ENCODE assay signal across 17 mouse cellular contexts in genomic region chr2:18218500-18218899, GRCm38 (mm10).
A peak's percentile ranks its signal among the peaks of the same experiment; 100 is the strongest.
DNase-seq lines count a peak whose midpoint lies in the region; ATAC-seq lines count a peak whose summit lies in the region.
"Had no signal": no experiment of that assay in that cellular context is flagged by ENCODE, and none has a peak within 500 bp of the region (broad histone marks: within the 10 kb centered on the region; RNA-seq: fewer than 3 reads in every experiment).

No protein-coding gene starts in this region.

- no peak overlapping the region for H3K4me2 ChIP-seq in kidney, embryonic 15.5 days
- H3K4me2 ChIP-seq: heart, embryonic 11.5 days; limb, embryonic 15.5 days had no signal

- H3K36me3 ChIP-seq in kidney, embryonic 15.5 days = peaks cover 56% of the 10 kb centered on the region
- H3K36me3 ChIP-seq in embryonic facial prominence, embryonic 10.5 days (replicated peaks) = peaks cover 73% of the 10 kb centered on the region

- no peaks in the 10 kb centered on the region for H3K9me3 ChIP-seq in kidney, embryonic 15.5 days (replicated peaks)
- no peaks in the 10 kb centered on the region for H3K9me3 ChIP-seq in embryonic facial prominence, embryonic 10.5 days
- H3K9me3 ChIP-seq: limb, embryonic 15.5 days had no signal

- H3K27ac ChIP-seq in kidney, embryonic 15.5 days = peak overlapping the region; percentile 56; the same call in 1 of the 2 replicates
- peak overlapping the region; percentile 31; the same call in 1 of the 2 replicates for H3K27ac ChIP-seq in embryonic facial prominence, embryonic 10.5 days (replicated peaks)
- H3K27ac ChIP-seq: hindbrain, embryonic 10.5 days; kidney, postnatal 0 days; limb, embryonic 15.5 days had no signal

- intact Hi-C loops in gastrocnemius, postnatal 36 days (cut with DNase I) = loop anchor here (10.0 kb wide), 1 partner anchor 456 kb away; the partner anchor contains the start of genes Bmi1 and Commd3

- peak; percentile 35; the same call in 1 of the 2 replicates for ATAC-seq in kidney, embryonic 15.5 days (replicated peaks; ENCODE audit: low FRiP score)

- H3K9ac ChIP-seq in kidney, embryonic 15.5 days = no peak overlapping the region
- H3K9ac ChIP-seq: limb, embryonic 15.5 days had no signal

- no peak overlapping the region for H3K4me3 ChIP-seq in kidney, embryonic 15.5 days (replicated peaks)
- H3K4me3 ChIP-seq in embryonic facial prominence, embryonic 10.5 days = no peak overlapping the region
- H3K4me3 ChIP-seq: erythroblast, embryonic 14.5 days; hindbrain, embryonic 10.5 days; limb, embryonic 15.5 days had no signal

- H3K27me3 ChIP-seq in kidney, embryonic 15.5 days = no peaks in the 10 kb centered on the region
- H3K27me3 ChIP-seq in embryonic facial prominence, embryonic 10.5 days (replicated peaks; ENCODE audit: low read depth, poor library complexity, severe bottlenecking) = no peaks in the 10 kb centered on the region
- H3K27me3 ChIP-seq: limb, embryonic 15.5 days had no signal

- peak; percentile 42 for DNase-seq in gastrocnemius, adult 18-20 months (ENCODE audit: low spot score)
- DNase-seq in gastrocnemius, postnatal 36 days = no peak
- no peak for DNase-seq in kidney, adult 9 months
- peak; percentile 77 for DNase-seq in cerebellum, adult 11-12 months
- DNase-seq in embryonic facial prominence, embryonic 10.5 days (ENCODE audit: low spot score) = no peak
- no peak for DNase-seq in ovary, adult 18-20 months (ENCODE audit: low spot score)
- DNase-seq in frontal cortex, postnatal 10 days (ENCODE audit: low spot score in 2 of 2) = no peak
- DNase-seq: lung, adult 18-20 months; lung, postnatal 4 days; midbrain, embryonic 14.5 days; thymus, postnatal 14 days had no signal

- peaks cover 16% of the 10 kb centered on the region for H3K4me1 ChIP-seq in kidney, embryonic 15.5 days
- 0 out of 2 replicates have a peak, but pooled peaks cover 4% of the 10 kb centered on the region for H3K4me1 ChIP-seq in embryonic facial prominence, embryonic 10.5 days
- H3K4me1 ChIP-seq: hindbrain, embryonic 10.5 days had no signal

- 51% methylated on average over 5 of the region's 5 CpGs for WGBS in kidney, embryonic 15.5 days
- 78% methylated on average over 5 of the region's 5 CpGs for WGBS in embryonic facial prominence, embryonic 10.5 days

Comparison
In these comparisons a context has a peak if more than half of its experiments do, and no peak if none do; other contexts are left out.
1. DNase-seq: peak in gastrocnemius, adult 18-20 months (single experiment) and cerebellum, adult 11-12 months (single experiment); none in gastrocnemius, postnatal 36 days (0 of 2), kidney, adult 9 months (single experiment), embryonic facial prominence, embryonic 10.5 days (single experiment), ovary, adult 18-20 months (single experiment) and frontal cortex, postnatal 10 days (0 of 2).